Mouse (Mus musculus): ENCODE data around the gene Pitx1. TPM values are rescaled to one million over a fixed set of nuclear protein-coding genes. Genes with fewer than 3 reads are reported as not detected.

Pitx1 gene
- polyA plus RNA-seq, 1 experiment from 2014 or later: 1.0 TPM

DNA sequence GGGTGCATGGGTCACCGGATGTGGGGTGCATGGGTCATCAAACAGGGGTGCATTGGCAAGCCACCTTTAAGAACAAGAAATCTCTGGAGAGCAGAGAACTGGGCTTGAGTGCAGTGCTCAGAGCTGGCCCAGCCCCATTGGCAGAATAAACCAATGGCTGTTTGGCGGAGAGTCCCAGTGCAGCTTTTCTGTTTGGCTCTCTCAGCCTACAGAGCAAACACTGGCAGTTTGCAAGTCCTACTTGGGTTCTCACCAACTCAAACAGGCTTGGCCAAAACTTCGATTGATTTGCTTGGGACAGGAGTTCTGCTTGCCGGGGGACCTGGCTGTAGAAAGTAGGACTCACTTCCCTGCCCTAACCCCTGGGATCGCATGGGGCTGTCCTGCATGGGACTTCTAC lies 25.0 kb downstream of the Pitx1 start:
- Histone ChIP-seq H3K9ac (ENCODE audit: low read depth, low read length) (no peak overlapping the region), H3K27ac (ENCODE audit: low read length) (no peak overlapping the region), H3K9me3 (replicated peaks; ENCODE audit: control insufficient read depth, low read length, poor library complexity, severe bottlenecking) (no peaks in the 10 kb centered on the region), H3K4me3 (ENCODE audit: low read depth, low read length) (no peak overlapping the region), H3K27me3 (ENCODE audit: control insufficient read depth, insufficient read depth, low read depth, low read length) (no peaks in the 10 kb centered on the region), H3K4me1 (ENCODE audit: control insufficient read depth, insufficient read depth, low read length) (no peaks in the 10 kb centered on the region), H3K4me2 (ENCODE audit: low read length) (no peak overlapping the region), H3K36me3 (ENCODE audit: control insufficient read depth, insufficient read depth, low read length) (no peaks in the 10 kb centered on the region)
- no peak for ATAC-seq
- WGBS: 76% methylated on average over 5 of the region's 5 CpGs

DNA sequence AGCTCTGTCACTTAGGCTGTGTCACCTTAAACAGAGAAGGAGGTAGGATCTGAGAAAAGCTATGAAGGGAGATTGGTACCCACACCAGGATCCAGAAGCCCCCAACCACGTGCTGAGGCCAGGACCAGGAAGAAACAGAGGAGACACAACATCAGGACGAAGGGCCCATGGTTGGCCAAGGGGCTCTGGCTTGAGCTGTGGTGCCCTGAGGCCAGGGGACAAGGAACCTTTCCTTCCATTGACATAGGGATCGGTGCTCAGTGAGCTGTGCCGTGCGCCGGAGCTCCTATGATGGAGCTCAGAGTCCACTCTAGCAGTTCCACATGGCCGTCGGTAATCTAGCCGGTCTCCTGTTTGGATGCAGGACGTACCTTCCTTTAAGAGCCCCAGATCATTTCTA lies 26.3 kb downstream of the Pitx1 start:
- Histone ChIP-seq H3K9ac (ENCODE audit: low read depth, low read length) (no peak overlapping the region), H3K27ac (ENCODE audit: low read length) (no peak overlapping the region), H3K4me2 (ENCODE audit: low read length) (no peak overlapping the region), H3K4me1 (ENCODE audit: control insufficient read depth, insufficient read depth, low read length) (no peaks in the 10 kb centered on the region), H3K27me3 (ENCODE audit: control insufficient read depth, insufficient read depth, low read depth, low read length) (no peaks in the 10 kb centered on the region), H3K4me3 (ENCODE audit: low read depth, low read length) (no peak overlapping the region), H3K36me3 (ENCODE audit: control insufficient read depth, insufficient read depth, low read length) (no peaks in the 10 kb centered on the region), H3K9me3 (replicated peaks; ENCODE audit: control insufficient read depth, low read length, poor library complexity, severe bottlenecking) (no peaks in the 10 kb centered on the region)
- WGBS: 90% methylated on average over 10 of the region's 10 CpGs
- no peak for ATAC-seq

DNA sequence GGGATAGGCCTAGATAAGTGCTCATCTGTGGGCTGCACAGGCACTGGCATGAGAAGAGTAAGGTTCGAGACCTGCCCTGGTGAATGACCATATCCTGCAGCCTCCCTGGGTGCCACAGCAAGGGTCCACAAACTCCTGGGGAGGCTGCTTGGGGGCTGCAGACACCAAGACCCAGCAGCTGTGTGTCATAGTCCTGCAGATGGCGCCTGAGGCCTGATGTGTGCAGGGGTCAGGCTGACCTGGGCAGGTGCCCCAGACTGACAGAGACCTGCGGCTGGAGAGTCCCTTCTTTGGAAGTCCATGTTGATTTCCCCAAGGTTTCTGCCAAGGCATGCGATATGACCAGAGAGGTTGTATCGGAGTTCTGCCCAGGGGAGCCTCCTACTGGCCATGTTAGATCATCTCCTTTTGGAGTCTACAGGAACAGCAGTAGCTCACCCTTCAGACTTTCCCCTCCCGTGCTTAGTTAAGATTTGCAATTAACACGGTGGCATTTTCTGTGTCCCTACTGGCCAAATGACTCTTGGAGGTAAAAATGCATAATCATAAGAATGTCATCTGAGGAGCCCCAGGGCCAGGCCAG lies 26.9 kb downstream of the Pitx1 start:
- Histone ChIP-seq H3K9ac (ENCODE audit: low read depth, low read length) (no peak overlapping the region), H3K27me3 (ENCODE audit: control insufficient read depth, insufficient read depth, low read depth, low read length) (no peaks in the 10 kb centered on the region), H3K27ac (ENCODE audit: low read length) (no peak overlapping the region), H3K9me3 (replicated peaks; ENCODE audit: control insufficient read depth, low read length, poor library complexity, severe bottlenecking) (no peaks in the 10 kb centered on the region), H3K4me2 (ENCODE audit: low read length) (no peak overlapping the region), H3K36me3 (ENCODE audit: control insufficient read depth, insufficient read depth, low read length) (no peaks in the 10 kb centered on the region), H3K4me3 (ENCODE audit: low read depth, low read length) (no peak overlapping the region), H3K4me1 (ENCODE audit: control insufficient read depth, insufficient read depth, low read length) (no peaks in the 10 kb centered on the region)
- 84% methylated on average over 7 of the region's 7 CpGs for WGBS
- no peak for ATAC-seq

GRCm38 (mm10) chr13:55803973-55804372 lies 32.0 kb downstream of the Pitx1 start:
- Histone ChIP-seq H3K4me2 (ENCODE audit: low read length) (no peak overlapping the region), H3K27me3 (ENCODE audit: control insufficient read depth, insufficient read depth, low read depth, low read length) (no peaks in the 10 kb centered on the region), H3K9me3 (replicated peaks; ENCODE audit: control insufficient read depth, low read length, poor library complexity, severe bottlenecking) (peaks cover 4% of the 10 kb centered on the region; the same call in 1 of the 2 replicates), H3K4me1 (ENCODE audit: control insufficient read depth, insufficient read depth, low read length) (no peaks in the 10 kb centered on the region), H3K27ac (ENCODE audit: low read length) (no peak overlapping the region), H3K36me3 (ENCODE audit: control insufficient read depth, insufficient read depth, low read length) (no peaks in the 10 kb centered on the region), H3K4me3 (ENCODE audit: low read depth, low read length) (no peak overlapping the region), H3K9ac (ENCODE audit: low read depth, low read length) (no peak overlapping the region)
- ATAC-seq: no peak
- 100% methylated on average over 1 of the region's 1 CpGs for WGBS

GRCm38 (mm10) chr13:55801246-55801645 lies 34.7 kb downstream of the Pitx1 start:
- Histone ChIP-seq H3K4me3 (ENCODE audit: low read depth, low read length) (no peak overlapping the region), H3K27me3 (ENCODE audit: control insufficient read depth, insufficient read depth, low read depth, low read length) (no peaks in the 10 kb centered on the region), H3K36me3 (ENCODE audit: control insufficient read depth, insufficient read depth, low read length) (no peaks in the 10 kb centered on the region), H3K9ac (ENCODE audit: low read depth, low read length) (no peak overlapping the region), H3K9me3 (replicated peaks; ENCODE audit: control insufficient read depth, low read length, poor library complexity, severe bottlenecking) (peaks cover 4% of the 10 kb centered on the region; the same call in 1 of the 2 replicates), H3K27ac (ENCODE audit: low read length) (no peak overlapping the region), H3K4me2 (ENCODE audit: low read length) (no peak overlapping the region), H3K4me1 (ENCODE audit: control insufficient read depth, insufficient read depth, low read length) (no peaks in the 10 kb centered on the region)
- no peak for ATAC-seq
- 65% methylated on average over 2 of the region's 2 CpGs for WGBS

DNA sequence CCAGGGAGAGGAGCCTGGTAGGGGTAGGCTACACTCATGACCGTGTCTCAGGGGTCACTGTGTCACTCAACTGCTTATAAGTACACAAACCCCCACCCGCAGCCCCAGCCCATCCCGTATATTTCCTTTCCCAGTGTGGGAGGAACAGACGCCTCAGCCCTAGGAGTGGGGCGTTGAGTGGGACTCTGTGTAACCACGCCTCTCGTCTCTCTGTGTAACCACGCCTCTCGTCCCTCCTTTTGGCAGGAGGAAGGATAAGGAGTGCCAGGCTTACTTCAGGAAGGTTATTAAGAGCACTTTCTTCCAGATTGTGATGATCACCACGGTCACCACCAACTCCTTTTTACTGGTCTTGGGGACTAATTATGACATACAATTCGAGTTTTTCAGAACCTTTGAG lies 49.9 kb downstream of the Pitx1 start:
- no peak for ATAC-seq
- Histone ChIP-seq H3K4me1 (ENCODE audit: control insufficient read depth, insufficient read depth, low read length) (no peaks in the 10 kb centered on the region), H3K36me3 (ENCODE audit: control insufficient read depth, insufficient read depth, low read length) (no peaks in the 10 kb centered on the region), H3K27me3 (ENCODE audit: control insufficient read depth, insufficient read depth, low read depth, low read length) (no peaks in the 10 kb centered on the region), H3K4me3 (ENCODE audit: low read depth, low read length) (no peak overlapping the region), H3K4me2 (ENCODE audit: low read length) (no peak overlapping the region), H3K9me3 (replicated peaks; ENCODE audit: control insufficient read depth, low read length, poor library complexity, severe bottlenecking) (no peaks in the 10 kb centered on the region), H3K9ac (ENCODE audit: low read depth, low read length) (no peak overlapping the region), H3K27ac (ENCODE audit: low read length) (no peak overlapping the region)
- WGBS: 82% methylated on average over 11 of the region's 11 CpGs

GRCm38 (mm10) chr13:55784268-55784667 lies 51.7 kb downstream of the Pitx1 start, which contains the start of gene Catsper3:
Gene Catsper3, plus strand, starts transcription at chr13:55784568.
- 87% methylated on average over 3 of the region's 3 CpGs for WGBS
- no peak within 1 kb of the TSS for H3K27ac ChIP-seq (ENCODE audit: low read length)
- no peak within 1 kb of the TSS for H3K9ac ChIP-seq (ENCODE audit: low read depth, low read length)

GRCm38 (mm10) chr13:55775056-55775455 lies 60.9 kb downstream of the Pitx1 start:
- no peak overlapping the region for H3K4me2 ChIP-seq (ENCODE audit: low read length)
- no peaks in the 10 kb centered on the region for H3K27me3 ChIP-seq (ENCODE audit: control insufficient read depth, insufficient read depth, low read depth, low read length)
- H3K9me3 ChIP-seq (replicated peaks; ENCODE audit: control insufficient read depth, low read length, poor library complexity, severe bottlenecking): no peaks in the 10 kb centered on the region
- H3K4me3 ChIP-seq (ENCODE audit: low read depth, low read length): no peak overlapping the region
- H3K9ac ChIP-seq (ENCODE audit: low read depth, low read length): no peak overlapping the region
- H3K36me3 ChIP-seq (ENCODE audit: control insufficient read depth, insufficient read depth, low read length): no peaks in the 10 kb centered on the region
- H3K27ac ChIP-seq (ENCODE audit: low read length): no peak overlapping the region
- no peak for ATAC-seq
- WGBS: 71% methylated on average over 11 of the region's 11 CpGs
- H3K4me1 ChIP-seq (ENCODE audit: control insufficient read depth, insufficient read depth, low read length): no peaks in the 10 kb centered on the region

More at GRCm38 (mm10) chr13:55784268-55784667, 51.7 kb downstream of the Pitx1 start, which contains the start of gene Catsper3:
- Histone ChIP-seq H3K4me2 (ENCODE audit: low read length) (no peak within 1 kb of the TSS), H3K4me1 (ENCODE audit: control insufficient read depth, insufficient read depth, low read length) (no peaks in the 10 kb centered on the region), H3K36me3 (ENCODE audit: control insufficient read depth, insufficient read depth, low read length) (no peaks in the 10 kb centered on the region), H3K27me3 (ENCODE audit: control insufficient read depth, insufficient read depth, low read depth, low read length) (no peaks in the 10 kb centered on the region), H3K9me3 (replicated peaks; ENCODE audit: control insufficient read depth, low read length, poor library complexity, severe bottlenecking) (no peaks in the 10 kb centered on the region), H3K4me3 (ENCODE audit: low read depth, low read length) (no peak within 1 kb of the TSS)
- ATAC-seq: no peak
